Mouse (Mus musculus) olfactory bulb, adult 2 months (tissue): Measurements from ENCODE around the gene Mindy4. TPM values are rescaled to one million over a fixed set of nuclear protein-coding genes. Genes with fewer than 3 reads are reported as not detected.
"Not testable (repeated sequence)": the region's sequence is repeated elsewhere in the genome, so short reads cannot be mapped to it uniquely, and the experiment has no call there.

Source experiments
- H3K27ac ChIP-seq: fragments of 200-500 bp; 2 replicates; pipeline ENCODE4 v1.5.1; 2012; ENCODE audit warnings: low read depth, low read length; ENCODE audit not compliant: insufficient read depth
- H3K4me1 ChIP-seq: fragments of 200-500 bp; 2 replicates; pipeline ENCODE4 v1.6.1; 2012; ENCODE audit warnings: low read length; ENCODE audit not compliant: control insufficient read depth, insufficient read depth
- H3K4me3 ChIP-seq: fragments of 200-500 bp; 2 replicates; pipeline ENCODE4 v1.5.1; 2012; ENCODE audit warnings: mild to moderate bottlenecking, low read depth, low read length, moderate library complexity; ENCODE audit not compliant: insufficient read depth
- CTCF ChIP-seq: fragments of 200-500 bp; IDR thresholded peaks from 2 replicates; pipeline ENCODE4 v1.5.1; 2012; ENCODE audit warnings: low read depth, mild to moderate bottlenecking, low read length, moderate library complexity; ENCODE audit not compliant: insufficient read depth
- POLR2A ChIP-seq: fragments of 200-500 bp; IDR thresholded peaks from 2 replicates; pipeline ENCODE4 v1.6.1; 2012; ENCODE audit warnings: mild to moderate bottlenecking, low read depth, low read length, moderate library complexity; ENCODE audit not compliant: insufficient read depth
- WGBS: fragments of 180-500 bp; shearing (Covaris S2); methylation state at CpG from one replicate; pipeline ENCODE4 v1.1.7; 2018; 5-methylcytosine and 5-hydroxymethylcytosine counted together
- polyA plus RNA-seq: library from polyadenylated mRNA; stranded (reverse); fragments of >200 nt; gene quantifications from 2 replicates; pipeline ENCODE4 v1.2.4, GENCODE M21; 2012; ENCODE audit warnings: low replicate concordance; ENCODE audit not compliant: missing spikeins, insufficient read depth, insufficient read length

Gene Mindy4
- polyA plus RNA-seq, 1 experiment, result not detected

DNA sequence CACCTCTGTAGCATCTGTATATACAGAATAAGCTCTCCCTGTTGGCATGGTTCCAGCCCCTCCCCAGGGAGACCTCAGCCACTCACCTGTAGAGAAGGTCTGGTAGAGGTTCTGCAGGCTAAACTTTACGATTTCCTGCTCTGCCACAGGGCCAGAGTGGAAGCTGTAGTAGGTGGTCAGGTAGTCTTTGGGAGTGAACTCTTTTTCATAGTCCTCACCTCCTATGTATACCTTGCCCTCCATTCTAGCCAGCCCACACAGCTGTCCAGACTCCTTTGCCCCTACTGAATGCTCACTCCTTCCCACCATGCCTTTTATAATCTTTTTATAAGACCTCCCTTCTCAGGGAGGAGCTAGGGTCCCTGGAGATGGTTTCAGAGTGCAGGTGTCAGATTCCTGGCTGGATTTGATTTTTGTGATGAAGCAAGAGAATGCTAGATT, 28.4 kb upstream of the Mindy4 start, which contains the start of gene Inmt:
Gene Inmt, minus strand, starts transcription at position 303 of the 441 bp plus-strand sequence.
- Histone ChIP-seq H3K4me1 (no peaks in the 10 kb centered on the region), H3K27ac (no peak within 1 kb of the TSS), H3K4me3 (no peak within 1 kb of the TSS)
- TF ChIP-seq CTCF (no peak), POLR2A (no peak)
- 92% methylated on average over 1 of the region's 1 CpGs for WGBS

DNA sequence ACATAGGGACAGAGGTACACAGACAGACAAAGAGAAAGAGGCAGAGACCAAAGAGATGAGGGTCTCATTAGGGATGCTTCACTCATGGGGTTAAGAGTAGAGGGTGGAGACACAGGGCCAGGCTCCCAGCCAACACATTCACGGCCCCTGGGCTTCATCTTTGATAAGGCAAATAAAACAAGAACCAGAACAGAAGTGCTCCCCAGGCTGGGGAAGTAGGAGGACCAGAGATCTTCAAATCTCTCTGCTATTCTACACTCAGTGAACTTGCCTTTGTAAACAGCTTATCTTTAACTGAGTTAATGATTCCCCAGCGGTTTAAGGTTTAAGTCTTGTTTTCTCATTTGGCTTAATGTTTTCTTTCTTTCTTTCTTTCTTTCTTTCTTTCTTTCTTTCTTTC, 27.7 kb upstream of the Mindy4 start:
- Histone ChIP-seq H3K4me1 (no peaks in the 10 kb centered on the region), H3K27ac (no peak overlapping the region), H3K4me3 (no peak overlapping the region)
- TF ChIP-seq POLR2A, result no peak
- no peak for TF ChIP-seq CTCF
- 48% methylated on average over 2 of the region's 2 CpGs for WGBS

DNA sequence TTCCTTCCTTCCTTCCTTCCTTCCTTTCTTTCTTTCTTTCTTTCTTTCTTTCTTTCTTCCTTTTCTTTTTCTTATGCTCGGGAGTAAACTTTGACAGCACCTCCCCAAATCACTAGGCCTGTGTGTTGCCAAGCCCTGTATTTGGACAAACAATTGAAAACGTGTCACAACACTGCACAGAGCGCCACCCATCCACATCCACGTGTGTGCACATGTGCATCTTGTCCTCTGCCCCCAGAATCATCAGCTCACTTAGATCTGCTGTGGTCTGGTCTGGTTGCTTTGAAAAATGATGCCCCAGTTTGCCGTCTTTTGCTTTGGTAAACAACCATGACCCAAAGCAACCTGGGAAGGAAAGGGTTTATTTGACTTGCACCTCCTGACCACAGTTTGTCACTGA, 27.3 kb upstream of the Mindy4 start:
- Histone ChIP-seq H3K4me3 (no peak overlapping the region), H3K4me1 (no peaks in the 10 kb centered on the region), H3K27ac (no peak overlapping the region)
- WGBS, result 55% methylated on average over 5 of the region's 5 CpGs
- TF ChIP-seq POLR2A, result no peak
- TF ChIP-seq CTCF, result no peak

DNA sequence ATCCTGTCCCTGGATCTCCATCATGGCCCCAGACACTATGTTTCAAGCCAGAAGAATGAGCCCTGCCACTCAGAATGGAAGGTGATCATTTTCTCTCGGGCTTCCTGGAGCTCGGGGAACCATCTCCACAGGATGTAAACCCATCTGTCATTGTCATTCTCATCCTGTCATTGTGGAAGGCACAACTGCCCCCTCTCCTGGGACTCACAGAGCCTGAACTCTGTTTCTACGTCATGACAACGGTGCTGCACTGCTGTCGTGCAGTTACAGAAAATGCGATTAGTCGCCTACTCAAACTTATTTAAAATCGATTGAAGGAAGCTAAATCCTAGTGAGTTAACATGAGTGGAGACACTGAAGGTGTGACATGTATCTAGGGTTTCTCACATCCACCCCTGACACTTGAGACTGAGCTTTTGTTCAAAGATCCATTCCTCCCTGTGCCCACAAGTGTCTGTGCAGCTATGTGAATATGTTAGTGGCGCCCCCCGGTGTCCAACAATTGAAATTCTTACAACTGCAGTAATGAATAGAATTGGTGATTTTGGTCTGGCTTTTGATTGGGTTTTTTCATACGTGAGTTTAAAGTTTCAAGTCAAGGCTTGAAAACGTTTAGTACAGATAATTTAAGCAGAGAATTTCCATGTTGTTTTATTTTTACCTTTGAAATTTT, 26.0 kb upstream of the Mindy4 start:
- WGBS, result 55% methylated on average over 12 of the region's 12 CpGs
- no peak overlapping the region for H3K4me3 ChIP-seq
- no peak overlapping the region for H3K27ac ChIP-seq
- no peaks in the 10 kb centered on the region for H3K4me1 ChIP-seq
- TF ChIP-seq CTCF, result no peak
- no peak for TF ChIP-seq POLR2A

DNA sequence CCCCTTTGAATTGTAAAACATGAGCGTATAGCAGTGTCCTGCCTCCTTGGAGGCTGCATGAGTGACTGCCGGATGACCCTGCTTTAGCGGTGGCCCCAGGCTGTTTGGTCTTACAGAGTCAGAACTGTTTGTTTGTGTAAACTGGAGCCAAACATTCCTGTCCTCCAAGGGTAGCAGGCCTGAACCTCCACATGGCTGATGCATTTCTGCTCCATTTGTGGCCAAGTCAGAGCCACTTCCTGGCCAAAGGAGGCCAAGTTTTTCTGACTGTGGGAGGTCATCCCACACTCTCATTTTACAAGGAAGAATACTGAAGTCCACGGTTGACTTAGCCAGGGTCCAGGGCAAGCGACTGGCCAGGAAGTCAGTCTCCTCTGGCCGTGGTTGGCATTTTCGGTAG, 23.6 kb upstream of the Mindy4 start:
- Histone ChIP-seq H3K4me1 (no peaks in the 10 kb centered on the region), H3K4me3 (no peak overlapping the region), H3K27ac (no peak overlapping the region)
- WGBS, result 84% methylated on average over 7 of the region's 7 CpGs
- TF ChIP-seq POLR2A (no peak), CTCF (no peak)

DNA sequence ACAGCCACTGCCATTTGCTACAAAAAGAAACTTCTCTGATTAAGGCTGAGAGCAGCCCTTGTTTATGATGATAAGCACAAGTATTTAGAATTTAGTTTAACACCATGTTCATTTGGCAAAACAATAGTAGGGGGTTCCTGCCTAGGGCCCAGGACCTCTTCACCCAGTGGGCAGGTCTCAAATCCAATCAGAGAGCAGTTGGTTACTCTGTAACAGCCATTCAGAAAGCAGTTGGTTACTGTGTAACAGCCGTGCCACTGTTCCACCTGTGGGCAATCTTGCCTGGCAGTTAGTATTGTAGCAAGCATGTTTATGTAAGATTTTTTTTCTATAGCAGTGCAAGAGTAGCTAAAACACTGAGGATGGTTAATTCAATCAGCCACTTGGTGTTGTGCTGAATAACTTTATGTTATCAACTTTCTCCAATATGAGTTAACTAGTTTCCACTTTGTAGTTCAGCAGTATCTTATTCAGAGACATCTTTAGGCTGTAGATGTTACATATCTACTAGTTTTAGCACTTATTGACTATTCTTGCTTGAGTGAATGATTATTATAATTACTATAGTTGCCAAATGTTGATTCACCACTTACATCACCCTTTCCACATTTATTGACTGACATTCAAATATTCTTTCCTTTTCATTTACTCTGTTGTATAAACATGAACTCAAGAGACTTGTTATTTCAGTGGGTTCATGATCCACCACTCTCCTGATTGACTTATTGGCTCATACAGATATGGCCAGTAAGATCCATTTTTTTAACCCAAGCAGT, 20.3 kb upstream of the Mindy4 start:
- Histone ChIP-seq H3K27ac (no peak overlapping the region), H3K4me1 (no peaks in the 10 kb centered on the region), H3K4me3 (no peak overlapping the region)
- WGBS, result 83% methylated on average over 1 of the region's 1 CpGs
- TF ChIP-seq POLR2A (no peak), CTCF (no peak)

DNA sequence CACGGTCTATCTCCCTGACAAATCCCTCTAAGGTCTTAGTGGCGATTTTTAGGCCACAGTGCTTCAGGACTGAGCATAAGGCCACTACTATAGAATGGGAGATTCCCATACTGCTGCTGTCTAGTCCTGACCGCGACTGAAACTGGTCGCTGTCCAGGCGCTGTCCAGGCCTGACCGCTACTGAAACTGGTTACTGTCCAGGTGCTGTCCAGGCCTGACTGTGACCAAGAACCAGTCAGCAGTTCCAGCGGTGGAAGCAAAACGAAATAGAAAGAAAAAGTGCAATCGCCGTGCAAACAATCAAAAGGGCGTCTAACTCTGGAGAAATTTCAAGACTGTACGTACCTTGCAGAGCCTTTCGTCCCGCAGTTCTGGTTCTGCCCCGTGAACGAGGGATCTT, 15.4 kb upstream of the Mindy4 start:
- WGBS, result 94% methylated on average over 17 of the region's 17 CpGs
- not testable (repeated sequence) for H3K4me3 ChIP-seq, H3K27ac ChIP-seq, H3K4me1 ChIP-seq

DNA sequence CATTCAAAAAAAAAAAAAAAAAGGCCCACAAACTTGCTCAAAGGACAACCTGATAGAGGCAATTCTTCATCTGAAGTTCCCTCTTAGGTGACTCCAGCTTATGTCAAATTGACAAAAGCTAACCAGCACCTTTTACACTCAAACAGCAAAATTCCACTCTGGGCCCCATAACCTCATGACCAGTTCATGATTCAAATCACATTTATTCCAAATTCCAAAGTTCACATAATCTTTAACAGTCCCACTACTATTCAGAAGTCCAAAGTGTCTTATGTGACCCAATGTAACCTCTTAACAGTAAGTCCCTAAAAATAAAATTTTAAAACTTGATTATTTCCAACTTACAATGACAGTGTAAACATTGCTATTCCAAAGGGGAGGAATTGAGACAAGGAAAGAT, 13.8 kb upstream of the Mindy4 start:
- H3K4me1 ChIP-seq, result no peaks in the 10 kb centered on the region
- no peak overlapping the region for H3K27ac ChIP-seq
- TF ChIP-seq POLR2A (no peak), CTCF (no peak)
- H3K4me3 ChIP-seq, result no peak overlapping the region

DNA sequence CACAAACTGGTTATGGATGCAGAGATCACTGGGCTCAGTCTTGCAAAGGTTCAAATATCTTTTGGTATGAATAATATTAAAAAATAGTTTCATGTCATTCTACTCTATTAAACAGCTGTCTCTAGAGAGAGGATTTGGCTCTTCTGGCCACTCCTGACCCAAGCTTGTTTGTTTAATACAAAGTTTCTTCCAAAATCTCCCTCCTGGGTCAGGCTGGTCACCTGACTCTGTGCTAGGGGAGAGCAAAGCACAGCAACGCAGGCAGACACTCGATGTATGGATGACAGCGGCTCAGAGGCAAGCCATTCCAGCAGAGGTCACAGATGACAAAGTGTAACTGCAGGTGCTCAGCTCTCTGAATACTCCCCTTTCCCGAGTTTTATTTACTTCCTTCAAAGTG, 11.6 kb upstream of the Mindy4 start:
- WGBS, result 72% methylated on average over 4 of the region's 4 CpGs
- TF ChIP-seq CTCF (no peak), POLR2A (no peak)
- no peaks in the 10 kb centered on the region for H3K4me1 ChIP-seq
- H3K27ac ChIP-seq, result no peak overlapping the region
- no peak overlapping the region for H3K4me3 ChIP-seq
